Mouse (Mus musculus): ENCODE measurements around the gene Olfr568. TPM values are rescaled to one million over a fixed set of nuclear protein-coding genes. Genes with fewer than 3 reads are reported as not detected.

Olfr568 gene
- polyA plus RNA-seq (2017; shearing (Covaris generic)): not detected

GRCm38 (mm10) chr7:102876822-102877221 is at the start of gene Olfr568:
Gene Olfr568 (plus strand): TSS chr7:102877122.

GRCm38 (mm10) chr7:102858665-102859064 is 18.3 kb upstream of the Olfr568 start, which contains the start of gene Olfr566:
Gene Olfr566 (minus strand): TSS chr7:102858765.

GRCm38 (mm10) chr7:102890782-102891181 is 13.9 kb downstream of the Olfr568 start, which contains the start of gene Olfr569:
Gene Olfr569 (minus strand): TSS chr7:102890882.

GRCm38 (mm10) chr7:102917032-102917875 is 40.3 kb downstream of the Olfr568 start, which contains the start of gene Olfr571:
Gene Olfr571 (minus strand): TSS chr7:102917536.

GRCm38 (mm10) chr7:102924109-102924508 is 47.2 kb downstream of the Olfr568 start, which contains the start of gene Olfr572:
Gene Olfr572 (plus strand): TSS chr7:102924409.

Other genes starting within 250 kb of the Olfr568 start
- gene Olfr554, start 238.7 kb upstream of the Olfr568 start, polyA plus RNA-seq (2017; shearing (Covaris generic)): not detected
- gene Olfr555, start 218.3 kb upstream of the Olfr568 start, polyA plus RNA-seq (2017; shearing (Covaris generic)): not detected
- gene Olfr556, start 212.2 kb upstream of the Olfr568 start, polyA plus RNA-seq (2017; shearing (Covaris generic)): not detected
- gene Trim68, start 189.8 kb upstream of the Olfr568 start, polyA plus RNA-seq (2017; shearing (Covaris generic)): 22.3 TPM
- not detected for gene Olfr557, start 181.2 kb upstream of the Olfr568 start, polyA plus RNA-seq (2017; shearing (Covaris generic))
- gene Olfr558, start 174.9 kb upstream of the Olfr568 start, polyA plus RNA-seq (2017; shearing (Covaris generic)): not detected
- not detected for gene Olfr33, start 158.1 kb upstream of the Olfr568 start, polyA plus RNA-seq (2017; shearing (Covaris generic))
- not detected for gene Olfr559, start 149.6 kb upstream of the Olfr568 start, polyA plus RNA-seq (2017; shearing (Covaris generic))
- not detected for gene Olfr560, start 117.8 kb upstream of the Olfr568 start, polyA plus RNA-seq (2017; shearing (Covaris generic))
- not detected for gene Olfr78, start 117.7 kb upstream of the Olfr568 start, polyA plus RNA-seq (2017; shearing (Covaris generic))
- not detected for gene Olfr561, start 105.9 kb upstream of the Olfr568 start, polyA plus RNA-seq (2017; shearing (Covaris generic))
- gene Olfr564, start 73.6 kb upstream of the Olfr568 start, polyA plus RNA-seq (2017; shearing (Covaris generic)): not detected
- not detected for gene Olfr566, start 18.4 kb upstream of the Olfr568 start, polyA plus RNA-seq (2017; shearing (Covaris generic))
- not detected for gene Olfr569, start 13.8 kb downstream of the Olfr568 start, polyA plus RNA-seq (2017; shearing (Covaris generic))
- not detected for gene Olfr570, start 17.5 kb downstream of the Olfr568 start, polyA plus RNA-seq (2017; shearing (Covaris generic))
- not detected for gene Olfr571, start 40.4 kb downstream of the Olfr568 start, polyA plus RNA-seq (2017; shearing (Covaris generic))
- gene Olfr572, start 47.3 kb downstream of the Olfr568 start, polyA plus RNA-seq (2017; shearing (Covaris generic)): not detected
- gene Olfr573-ps1, start 65.5 kb downstream of the Olfr568 start, polyA plus RNA-seq (2017; shearing (Covaris generic)): not detected
- gene Olfr574, start 71.3 kb downstream of the Olfr568 start, polyA plus RNA-seq (2017; shearing (Covaris generic)): not detected
- gene Olfr575, start 81.7 kb downstream of the Olfr568 start, polyA plus RNA-seq (2017; shearing (Covaris generic)): not detected
- not detected for gene Olfr576, start 85.5 kb downstream of the Olfr568 start, polyA plus RNA-seq (2017; shearing (Covaris generic))
- not detected for gene Olfr577, start 98.8 kb downstream of the Olfr568 start, polyA plus RNA-seq (2017; shearing (Covaris generic))
- gene Olfr578, start 112.2 kb downstream of the Olfr568 start, polyA plus RNA-seq (2017; shearing (Covaris generic)): not detected
- gene Olfr582, start 160.9 kb downstream of the Olfr568 start, polyA plus RNA-seq (2017; shearing (Covaris generic)): not detected
- gene Olfr583, start 174.2 kb downstream of the Olfr568 start, polyA plus RNA-seq (2017; shearing (Covaris generic)): not detected
- gene Olfr584, start 204.8 kb downstream of the Olfr568 start, polyA plus RNA-seq (2017; shearing (Covaris generic)): not detected
- gene Olfr585, start 220.6 kb downstream of the Olfr568 start, polyA plus RNA-seq (2017; shearing (Covaris generic)): not detected
- gene Olfr586, start 248.5 kb downstream of the Olfr568 start, polyA plus RNA-seq (2017; shearing (Covaris generic)): not detected

All from inflammation-experienced regulatory T-cells, adult 16 weeks (primary cell).